Mouse (Mus musculus): ENCODE data around the gene Tbc1d8.
A peak's percentile ranks its signal among the peaks of the same experiment; 100 is the strongest.

The Tbc1d8 gene

GRCm38 (mm10) chr1:39394650-39395049 lies 83.9 kb downstream of the Tbc1d8 start:
- no peak for DNase-seq (ENCODE audit: low spot score in 2 of 2)

GRCm38 (mm10) chr1:39394096-39394495 lies 84.5 kb downstream of the Tbc1d8 start:
- no peak for DNase-seq (ENCODE audit: low spot score in 2 of 2)

DNA sequence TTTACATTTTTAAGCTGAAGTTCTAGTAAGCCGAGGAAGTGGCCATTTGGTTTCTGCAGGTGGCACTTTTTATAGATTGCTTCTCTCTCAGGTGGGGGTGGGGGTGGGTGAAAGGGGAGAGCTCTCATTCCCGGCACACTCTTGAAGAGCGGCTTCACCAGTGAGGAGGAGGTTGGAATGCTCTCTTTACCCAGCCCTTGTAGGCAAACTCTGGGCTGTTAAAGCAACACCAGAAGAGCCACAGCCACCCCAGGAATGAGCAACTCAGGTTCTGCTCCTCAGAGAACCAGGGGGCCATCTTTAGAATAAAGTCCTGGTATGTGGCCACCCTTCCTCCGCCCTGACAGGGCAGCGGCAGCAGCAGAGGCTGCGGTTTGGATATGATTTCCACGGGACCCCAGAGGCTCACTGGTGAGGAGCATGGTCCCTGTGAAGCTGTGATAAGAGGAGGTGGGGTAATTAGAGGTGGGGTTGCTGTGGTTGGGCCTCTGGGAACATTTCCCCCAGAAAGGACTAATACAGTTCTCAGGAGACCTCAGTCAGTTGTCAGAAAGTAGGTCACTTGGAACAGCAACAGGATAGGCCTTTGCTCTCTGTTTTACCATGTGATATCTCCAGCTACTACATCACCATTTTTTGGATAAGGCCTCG lies 85.2 kb downstream of the Tbc1d8 start:
- no peak for DNase-seq (ENCODE audit: low spot score in 2 of 2)

DNA sequence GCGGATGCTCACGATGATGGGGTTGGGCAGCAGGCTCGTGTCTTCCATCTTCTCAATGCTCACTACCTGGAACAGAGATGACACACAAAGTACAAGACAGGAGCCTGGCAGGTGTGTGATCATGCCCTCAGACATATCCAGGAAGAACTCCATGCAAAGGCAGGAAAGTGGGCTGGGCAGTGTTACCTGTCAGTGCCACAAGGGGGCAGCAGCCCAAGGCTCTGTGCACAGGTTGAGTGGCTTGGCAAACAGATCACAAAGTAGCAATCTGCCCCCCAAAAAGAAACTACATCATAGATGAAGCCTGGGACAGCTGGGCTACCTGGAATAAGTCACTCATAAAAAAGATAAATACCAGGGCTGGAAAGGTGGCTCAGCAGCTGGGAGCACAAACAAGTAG lies 86.4 kb downstream of the Tbc1d8 start:
- peak; percentile 56 to 83 for DNase-seq (ENCODE audit: low spot score in 2 of 2)

DNA sequence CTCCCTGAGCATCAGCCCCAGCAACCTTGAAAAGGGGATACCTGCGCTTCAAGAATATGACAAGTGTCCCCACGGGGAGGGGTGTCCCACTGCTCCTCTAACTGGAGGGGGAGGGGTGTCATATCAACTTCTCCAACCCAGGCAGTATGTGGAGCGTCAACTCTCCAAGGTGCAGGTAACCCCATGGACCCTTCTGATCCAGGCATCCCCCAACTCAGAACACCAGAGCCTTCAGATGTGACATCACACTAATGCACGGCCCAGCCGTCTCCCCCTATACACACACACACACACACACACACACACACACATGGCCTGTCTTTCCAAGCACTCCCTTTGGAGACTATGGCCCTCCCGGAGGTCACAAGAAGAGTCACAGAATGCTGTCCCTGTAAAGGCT lies 86.9 kb downstream of the Tbc1d8 start:
- no peak for DNase-seq (ENCODE audit: low spot score in 2 of 2)

GRCm38 (mm10) chr1:39389338-39389737 lies 89.2 kb downstream of the Tbc1d8 start:
- no peak for DNase-seq (ENCODE audit: low spot score in 2 of 2)

- no peak for DNase-seq (ENCODE audit: low spot score in 2 of 2)
These were observed 90.4 kb downstream of the Tbc1d8 start for GRCm38 (mm10) chr1:39388163-39388562.

DNA sequence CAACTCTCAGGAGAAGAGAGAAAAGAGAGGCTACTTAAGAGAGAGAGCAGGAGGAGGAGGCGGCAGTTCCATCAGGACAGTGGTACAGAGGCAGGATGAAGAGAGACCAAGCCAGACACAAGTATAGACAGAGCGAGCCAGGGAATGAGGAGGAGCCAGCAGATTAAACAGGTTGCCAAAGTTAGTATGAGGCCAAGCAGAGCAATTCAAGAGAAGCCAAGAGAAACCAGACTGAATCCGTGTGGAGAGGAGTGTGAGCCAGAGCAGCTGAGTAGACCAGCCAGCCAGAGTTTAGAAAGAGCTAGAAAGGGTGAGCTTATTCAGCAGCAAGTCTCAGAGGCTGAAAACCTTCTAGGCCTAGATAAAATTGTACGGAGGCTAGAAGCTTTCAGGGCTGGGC lies 91.1 kb downstream of the Tbc1d8 start:
- DNase-seq (ENCODE audit: low spot score in 2 of 2) = no peak

GRCm38 (mm10) chr1:39386456-39386855 lies 92.1 kb downstream of the Tbc1d8 start:
- DNase-seq (ENCODE audit: low spot score in 2 of 2) = no peak

DNA sequence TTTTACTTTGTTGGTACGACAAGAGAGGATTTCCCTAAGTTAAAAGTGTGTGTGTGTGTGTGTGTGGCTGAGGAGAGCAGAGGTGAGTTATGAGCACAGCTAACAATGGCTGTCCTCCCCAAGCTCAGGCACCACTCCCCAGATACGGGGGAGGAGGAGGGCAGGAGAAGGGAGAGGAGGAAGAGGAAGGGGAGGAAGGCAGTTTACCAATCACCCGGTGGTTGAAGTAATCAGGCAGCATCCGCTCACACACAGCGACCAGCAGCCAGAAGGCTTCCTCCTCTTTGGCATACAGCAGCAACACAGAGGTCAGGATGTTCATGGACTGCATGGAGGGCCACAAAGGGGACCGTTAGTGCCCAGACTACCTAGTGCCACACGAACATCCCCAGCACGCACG lies 93.6 kb downstream of the Tbc1d8 start:
- no peak for DNase-seq (ENCODE audit: low spot score in 2 of 2)

- DNase-seq (ENCODE audit: low spot score in 2 of 2) = no peak
These were observed 97.5 kb downstream of the Tbc1d8 start for GRCm38 (mm10) chr1:39381017-39381416.

- DNase-seq (ENCODE audit: low spot score in 2 of 2) = no peak
These were observed 99.5 kb downstream of the Tbc1d8 start for GRCm38 (mm10) chr1:39379021-39379420.

DNA sequence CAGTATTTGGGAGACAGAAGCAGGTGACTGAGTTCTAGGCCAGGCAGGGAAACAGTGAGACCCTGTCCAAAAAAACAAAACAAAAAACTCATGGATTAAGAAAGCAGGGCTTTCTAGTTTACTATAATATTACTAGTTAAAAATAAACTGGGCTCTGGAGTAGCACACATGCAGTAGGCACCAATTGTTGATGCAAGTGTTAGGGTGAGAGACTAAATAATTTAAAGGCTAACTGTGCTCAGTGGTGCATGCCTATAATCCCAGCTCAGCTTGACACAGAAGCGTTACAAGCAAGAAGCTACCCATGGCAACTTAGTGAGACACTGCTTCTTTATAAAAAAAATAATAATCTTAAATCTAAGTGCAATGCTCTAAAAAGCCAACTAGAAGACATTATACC lies 100.0 kb downstream of the Tbc1d8 start:
- DNase-seq (ENCODE audit: low spot score in 2 of 2) = no peak

- no peak for DNase-seq (ENCODE audit: low spot score in 2 of 2)
These were observed 101.8 kb downstream of the Tbc1d8 start for GRCm38 (mm10) chr1:39376726-39377240.

DNA sequence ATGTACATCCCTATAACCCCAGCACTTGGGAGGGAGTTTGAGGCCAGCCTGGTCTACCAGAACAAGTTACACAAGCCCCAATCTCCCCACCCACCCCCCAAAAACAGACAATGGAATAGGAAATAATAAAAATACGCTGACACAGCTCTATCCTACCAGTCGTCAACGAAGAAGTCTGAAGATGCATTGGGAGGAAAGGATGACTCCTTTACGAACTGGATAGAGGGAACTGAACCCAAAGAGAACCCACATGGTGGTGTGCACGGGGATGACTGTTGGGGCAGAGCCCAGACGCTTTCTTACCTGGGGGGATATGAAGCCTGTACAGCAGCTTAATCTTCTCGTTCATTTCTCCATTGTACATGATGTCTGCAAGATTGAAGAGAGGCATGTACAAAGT lies 102.4 kb downstream of the Tbc1d8 start:
- no peak for DNase-seq (ENCODE audit: low spot score in 2 of 2)

GRCm38 (mm10) chr1:39374231-39374809 lies 104.2 kb downstream of the Tbc1d8 start:
- DNase-seq (ENCODE audit: low spot score in 2 of 2) = no peak

DNA sequence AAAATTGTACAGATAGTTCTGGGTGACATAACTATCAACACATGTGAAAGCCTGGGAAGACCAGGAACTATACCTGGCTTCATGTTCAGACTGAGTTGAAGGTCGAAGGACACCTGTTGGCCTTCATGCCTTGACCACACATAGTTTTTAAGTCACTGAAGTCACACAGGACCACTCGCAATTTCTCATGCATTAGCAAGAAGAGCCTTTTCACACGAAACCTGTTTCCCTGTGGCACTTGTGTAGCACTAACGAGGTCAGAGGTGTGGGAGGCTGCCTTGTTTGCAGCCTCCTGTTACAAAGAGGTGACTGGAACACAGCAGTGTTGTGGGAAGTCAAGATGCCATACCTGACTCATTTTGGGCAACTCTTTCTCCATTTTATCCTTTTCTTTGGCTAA lies 105.2 kb downstream of the Tbc1d8 start:
- DNase-seq (ENCODE audit: low spot score in 2 of 2) = no peak

DNA sequence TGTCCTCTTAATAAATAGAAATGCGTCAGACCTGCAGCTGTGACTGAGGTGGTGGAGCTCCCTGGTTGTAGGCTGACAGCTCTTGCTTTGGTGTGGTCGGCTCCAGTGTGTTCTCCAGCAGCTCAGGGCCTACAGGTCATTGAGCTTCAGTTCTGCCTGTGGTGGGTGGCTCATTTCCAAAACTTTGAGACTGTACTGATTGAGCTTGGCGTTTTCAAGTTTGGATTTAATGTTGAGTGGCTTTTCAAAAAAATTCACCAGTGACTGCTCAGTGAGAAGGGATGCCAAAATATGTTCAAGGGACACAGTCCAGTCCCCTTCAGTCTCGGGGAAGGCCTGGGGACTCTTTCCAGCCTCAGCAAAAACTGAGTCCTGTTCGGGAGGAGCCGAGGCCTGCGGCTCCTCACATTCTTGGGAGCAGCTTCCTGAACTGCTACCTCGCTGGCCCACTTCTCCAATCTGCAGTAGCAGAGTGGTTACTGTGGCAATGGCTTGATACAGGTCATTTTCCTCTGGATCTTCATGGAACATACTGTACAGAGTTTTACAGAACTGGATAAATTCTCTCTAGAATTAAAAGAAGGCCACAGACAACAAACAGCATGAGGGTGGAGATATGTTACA lies 106.2 kb downstream of the Tbc1d8 start:
- DNase-seq (ENCODE audit: low spot score in 2 of 2) = no peak

DNA sequence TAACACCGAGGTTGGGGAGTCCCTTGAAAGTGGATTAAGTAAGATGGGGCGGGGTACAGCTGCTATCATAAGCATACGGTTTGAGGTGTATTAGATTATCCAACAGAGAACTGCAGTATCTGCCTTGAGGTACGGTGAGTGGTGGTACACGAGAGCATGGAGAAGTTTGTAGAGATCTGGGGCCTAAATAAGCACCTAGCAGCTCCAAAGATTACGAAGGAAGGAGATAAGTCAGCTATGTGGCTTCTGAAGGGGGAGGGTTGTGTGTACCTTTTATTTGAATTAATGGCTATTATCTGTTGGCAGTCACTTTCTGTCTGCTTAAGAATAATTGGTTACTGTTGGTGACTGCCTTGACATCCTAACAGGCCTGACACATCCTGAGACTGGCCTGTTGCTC lies 108.1 kb downstream of the Tbc1d8 start:
- no peak for DNase-seq (ENCODE audit: low spot score in 2 of 2)

DNA sequence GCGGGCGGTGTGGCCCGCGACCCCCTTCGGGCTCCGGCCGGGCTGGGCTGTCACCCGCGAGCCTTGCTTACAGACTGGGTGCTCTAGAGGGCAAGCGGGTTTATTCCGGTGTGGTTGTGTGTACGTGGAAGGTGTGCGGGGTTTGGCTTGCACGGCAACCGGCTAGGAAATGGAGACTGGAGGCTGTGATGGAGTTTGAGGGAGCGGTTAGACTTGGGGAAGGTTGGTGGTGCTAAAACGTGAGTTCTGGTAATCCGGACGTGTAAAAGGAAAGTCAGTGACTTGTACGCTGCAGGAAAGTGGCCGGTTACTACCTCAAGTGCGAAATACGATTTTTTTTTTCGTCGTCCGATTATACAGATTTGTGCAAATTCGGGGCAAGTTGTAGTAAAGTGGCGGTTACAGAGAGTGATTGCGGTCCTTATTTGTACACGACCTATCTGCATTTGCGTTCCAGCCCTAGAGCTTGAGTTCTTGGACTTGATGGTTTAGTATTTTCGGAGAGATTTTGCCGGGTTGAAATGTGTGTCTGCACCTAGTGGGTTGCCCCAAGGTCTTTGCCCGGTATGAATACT lies 110.2 kb downstream of the Tbc1d8 start:
- peak in 1 of 2 experiments; percentile 25 for DNase-seq (ENCODE audit: low spot score in 2 of 2)

DNA sequence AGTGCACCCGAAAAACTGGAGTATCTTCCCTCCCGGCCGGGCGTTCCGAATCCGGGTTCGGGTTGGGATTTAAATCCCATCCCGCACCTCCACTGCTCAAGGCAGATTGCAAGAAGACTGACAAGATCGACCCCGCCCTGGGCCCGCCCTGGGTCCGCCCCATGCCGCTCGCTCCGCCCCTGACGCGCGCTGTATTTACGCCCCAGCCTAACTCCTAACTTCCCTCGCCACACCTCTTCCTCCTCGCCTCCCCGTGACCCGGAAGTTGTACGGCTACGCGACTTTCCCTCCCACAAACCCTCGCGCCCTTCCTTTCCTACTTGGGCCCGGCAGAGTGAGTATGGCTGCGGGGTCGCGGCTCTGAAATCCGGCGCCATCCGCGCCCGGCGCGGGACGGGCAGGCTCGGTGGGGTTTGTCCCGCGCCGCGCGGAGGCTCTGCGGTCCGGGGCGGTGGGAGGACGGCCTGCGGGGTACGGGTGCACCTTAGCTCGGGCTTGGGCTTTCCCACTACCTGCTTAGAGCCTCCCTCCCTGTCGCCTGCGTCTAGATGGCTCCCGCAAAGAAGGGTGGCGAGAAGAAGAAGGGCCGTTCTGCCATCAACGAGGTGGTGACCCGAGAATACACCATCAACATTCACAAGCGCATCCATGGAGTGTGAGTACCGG lies 110.8 kb downstream of the Tbc1d8 start, which contains the start of gene Rpl31:
Rpl31 (plus strand) TSS at position 242 of the 666 bp plus-strand sequence.
- DNase-seq (ENCODE audit: low spot score in 2 of 2) = peak; percentile 96

DNA sequence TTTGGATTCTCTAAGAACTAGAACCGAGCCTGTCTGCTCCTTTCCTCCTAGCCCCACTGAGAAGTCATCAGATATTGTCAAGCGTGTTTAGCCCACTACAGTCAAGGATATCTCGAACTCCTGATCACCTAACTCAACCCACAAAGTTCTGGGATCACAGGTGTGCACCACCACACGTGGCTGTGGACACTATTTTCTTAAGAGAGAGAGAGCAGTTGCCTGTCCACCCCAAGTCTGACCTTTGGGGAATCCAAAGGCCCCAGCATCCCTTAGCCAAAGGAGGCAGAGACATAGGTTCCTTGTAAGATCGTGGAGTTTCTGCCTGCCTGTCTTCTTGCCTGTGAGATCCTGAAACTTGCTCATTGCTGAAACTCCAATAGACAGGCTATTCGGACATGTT lies 111.5 kb downstream of the Tbc1d8 start:
- DNase-seq (ENCODE audit: low spot score in 2 of 2) = no peak

Data from thymus, postnatal 10 days (tissue).